Mouse (Mus musculus) cortical plate, adult 2 months (tissue): ENCODE results near the gene 1810049J17Rik. TPM values are rescaled to one million over a fixed set of nuclear protein-coding genes. Genes with fewer than 3 reads are reported as not detected.

Source experiments
- H3K27ac ChIP-seq: fragments of 200-500 bp; 2 replicates; pipeline ENCODE4 v1.5.1; 2012; ENCODE audit warnings: low read length, control low read depth, inconsistent platforms; ENCODE audit not compliant: insufficient read depth
- H3K4me1 ChIP-seq: fragments of 200-500 bp; 2 replicates; pipeline ENCODE4 v1.6.1; 2011; ENCODE audit warnings: low read length; ENCODE audit not compliant: control insufficient read depth, insufficient read depth
- H3K4me3 ChIP-seq: fragments of 200-500 bp; 2 replicates; pipeline ENCODE4 v1.5.1; 2011; ENCODE audit warnings: mild to moderate bottlenecking, low read length, control low read depth; ENCODE audit not compliant: insufficient read depth
- CTCF ChIP-seq: fragments of 200-500 bp; IDR thresholded peaks from 2 replicates; pipeline ENCODE4 v1.5.1; 2011; ENCODE audit warnings: mild to moderate bottlenecking, control low read depth, low read length; ENCODE audit not compliant: insufficient read depth; ENCODE audit errors: extremely low read depth
- POLR2A ChIP-seq: fragments of 200-500 bp; IDR thresholded peaks from 2 replicates; pipeline ENCODE4 v1.6.1; 2011; ENCODE audit warnings: mild to moderate bottlenecking, low read length, control low read depth; ENCODE audit not compliant: insufficient read depth; ENCODE audit errors: extremely low read depth
- polyA plus RNA-seq: library from polyadenylated mRNA; depleted of rRNA; stranded (reverse); fragments of >200 nt; gene quantifications from 2 replicates; pipeline ENCODE4 v1.2.3, GENCODE M21; 2012

The 1810049J17Rik gene
- polyA plus RNA-seq, 1 experiment = not detected

- H3K27ac ChIP-seq = no peak overlapping the region
- no peak overlapping the region for H3K4me3 ChIP-seq
- TF ChIP-seq POLR2A = no peak
- TF ChIP-seq CTCF = no peak
- no peaks in the 10 kb centered on the region for H3K4me1 ChIP-seq
These were observed 28.1 kb upstream of the 1810049J17Rik start for GRCm38 (mm10) chr15:12349840-12350239.

GRCm38 (mm10) chr15:12348950-12349349, 27.3 kb upstream of the 1810049J17Rik start:
- TF ChIP-seq CTCF = no peak
- TF ChIP-seq POLR2A = no peak
- no peak overlapping the region for H3K4me3 ChIP-seq

DNA sequence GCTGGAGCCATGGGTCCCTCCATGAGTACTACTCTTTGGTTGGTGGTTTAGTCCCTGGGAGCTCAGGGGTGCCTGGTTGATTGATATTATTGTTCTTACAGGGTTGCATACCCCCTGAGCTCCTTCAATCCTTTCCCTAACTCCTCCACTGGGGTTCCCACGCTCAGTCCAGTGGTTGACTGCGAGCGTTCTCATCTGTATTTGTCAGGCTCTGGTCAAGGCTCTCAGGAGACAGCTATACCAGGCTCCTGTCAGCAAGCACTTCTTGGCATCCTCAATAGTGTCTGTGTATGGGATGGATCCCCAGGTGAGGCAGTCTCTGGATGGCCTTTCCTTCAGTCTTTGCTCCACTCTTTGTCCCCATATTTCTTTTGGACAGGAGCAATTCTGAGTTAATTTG, 25.2 kb upstream of the 1810049J17Rik start:
- no peaks in the 10 kb centered on the region for H3K4me1 ChIP-seq
- H3K27ac ChIP-seq = no peak overlapping the region
- H3K4me3 ChIP-seq = no peak overlapping the region
- no peak for TF ChIP-seq CTCF
- no peak for TF ChIP-seq POLR2A

More at GRCm38 (mm10) chr15:12348950-12349349, 27.3 kb upstream of the 1810049J17Rik start:
- Histone ChIP-seq H3K27ac (no peak overlapping the region), H3K4me1 (no peaks in the 10 kb centered on the region)

- TF ChIP-seq CTCF (no peak), POLR2A (no peak)
- H3K27ac ChIP-seq = no peak overlapping the region
- H3K4me1 ChIP-seq = no peaks in the 10 kb centered on the region
- no peak overlapping the region for H3K4me3 ChIP-seq
These were observed 19.7 kb upstream of the 1810049J17Rik start for GRCm38 (mm10) chr15:12341401-12341758.

DNA sequence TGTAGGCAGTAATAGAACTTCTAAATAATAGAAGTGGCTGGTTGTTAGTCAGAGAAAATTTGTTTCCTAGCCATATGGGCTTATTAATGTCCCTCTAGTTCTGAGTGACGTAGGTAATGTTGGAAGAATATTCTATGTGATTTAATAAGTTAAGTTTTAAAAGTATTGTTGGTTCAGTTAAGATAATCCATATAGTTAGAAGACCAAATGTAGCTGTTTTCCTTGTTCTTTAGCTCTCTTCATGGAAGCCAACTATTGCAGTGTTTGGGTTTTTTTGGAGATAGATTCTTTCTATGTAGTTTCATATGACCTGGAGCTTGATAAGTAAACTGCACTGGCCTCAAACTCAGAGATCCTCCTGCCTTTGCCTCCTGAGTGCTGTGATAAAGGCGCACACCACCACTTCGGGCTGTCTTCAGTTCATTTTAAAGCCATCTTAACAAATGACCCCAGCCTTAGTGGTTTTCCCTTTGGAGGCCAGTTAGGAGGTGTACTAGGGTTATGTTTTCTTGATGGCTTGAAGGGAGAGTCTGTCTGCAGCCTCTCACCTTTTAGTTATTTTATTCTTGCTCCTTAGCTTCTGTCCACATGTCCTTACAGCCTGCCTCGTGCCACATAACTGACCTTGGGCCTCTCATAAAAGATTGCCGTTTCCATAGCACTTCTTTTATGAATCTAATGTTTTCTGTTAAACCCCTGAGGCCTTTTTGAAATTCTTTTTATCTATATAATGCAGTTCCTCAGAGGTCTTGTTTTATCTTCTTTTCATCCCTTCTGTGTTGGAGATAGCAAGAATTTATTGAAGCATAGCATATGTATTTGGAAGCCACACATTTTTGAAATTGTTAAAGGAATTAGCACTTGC, 19.1 kb upstream of the 1810049J17Rik start:
- TF ChIP-seq POLR2A (no peak), CTCF (no peak)
- Histone ChIP-seq H3K27ac (no peak overlapping the region), H3K4me3 (no peak overlapping the region), H3K4me1 (no peaks in the 10 kb centered on the region)

DNA sequence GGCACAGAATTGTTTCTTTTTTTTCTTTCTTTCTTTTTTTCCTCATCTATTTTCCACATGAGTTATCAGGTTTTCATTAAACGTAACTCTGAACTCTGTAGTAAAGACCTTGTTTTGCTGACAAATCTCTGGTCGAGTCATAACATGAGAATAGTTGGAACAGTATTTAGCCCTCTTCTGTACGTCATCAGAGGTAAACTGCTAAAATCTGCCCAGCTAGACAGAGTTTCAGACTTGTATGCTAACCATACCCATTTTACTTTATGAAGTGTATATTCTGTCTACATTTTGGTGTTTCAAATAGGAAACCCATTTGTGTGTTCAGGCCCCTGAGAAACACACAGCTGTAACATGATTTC, 16.1 kb upstream of the 1810049J17Rik start:
- no peak overlapping the region for H3K4me3 ChIP-seq
- no peak for TF ChIP-seq POLR2A
- TF ChIP-seq CTCF = no peak
- H3K4me1 ChIP-seq = peaks cover 2% of the 10 kb centered on the region; the same call in 1 of the 2 replicates
- H3K27ac ChIP-seq = no peak overlapping the region

- Histone ChIP-seq H3K27ac (no peak overlapping the region), H3K4me1 (peaks cover 2% of the 10 kb centered on the region; the same call in 1 of the 2 replicates), H3K4me3 (no peak overlapping the region)
- TF ChIP-seq POLR2A (no peak), CTCF (no peak)
These were observed 15.5 kb upstream of the 1810049J17Rik start for GRCm38 (mm10) chr15:12337030-12337778.

GRCm38 (mm10) chr15:12334381-12334780, 12.7 kb upstream of the 1810049J17Rik start:
- TF ChIP-seq POLR2A (no peak), CTCF (no peak)
- Histone ChIP-seq H3K27ac (no peak overlapping the region), H3K4me1 (peaks cover 2% of the 10 kb centered on the region; the same call in 1 of the 2 replicates), H3K4me3 (no peak overlapping the region)

DNA sequence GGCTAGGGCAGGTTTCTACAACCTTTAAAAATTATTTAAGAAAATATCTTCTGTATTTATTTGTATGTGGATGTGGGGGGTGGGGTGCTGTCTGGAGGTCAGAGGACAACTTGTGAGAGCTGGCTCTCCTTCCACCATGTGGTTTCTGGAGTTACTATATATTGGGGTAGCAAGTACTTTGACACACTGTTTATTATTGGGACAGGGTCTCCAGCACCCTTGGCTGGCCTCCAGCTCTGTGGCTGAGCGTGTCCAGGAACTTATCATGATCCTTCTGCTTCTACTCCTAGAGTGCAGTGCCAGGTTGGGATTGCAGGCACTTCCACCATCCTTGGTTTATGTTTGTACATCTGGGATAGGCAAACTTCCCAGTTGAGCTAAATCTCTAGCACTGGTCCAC, 9.6 kb upstream of the 1810049J17Rik start:
- H3K4me1 ChIP-seq = peaks cover 2% of the 10 kb centered on the region

More for the DNA sequence above, 9.6 kb upstream of the 1810049J17Rik start:
- no peak for TF ChIP-seq CTCF
- no peak for TF ChIP-seq POLR2A
- Histone ChIP-seq H3K27ac (no peak overlapping the region), H3K4me3 (no peak overlapping the region)
